Mouse (Mus musculus) midbrain, embryonic 10.5 days (tissue): ENCODE measurements at regions not wholly inside any gene's neighbourhood (a gene's known extent, or its start where the extent isn't known, plus 50 kb on each side); places are given as distances from the start of the nearest gene placed in this dataset.

Experiments used
- DNase-seq: peaks from one replicate; pipeline ENCODE4 v3.0.0-alpha.2; 2017; ENCODE audit warnings: low spot score
- H3K27ac ChIP-seq: fragments of 300-500 bp; sonication (generic); replicated peaks from 2 replicates; pipeline ENCODE4 v1.5.1; 2016; ENCODE audit warnings: mild to moderate bottlenecking
- H3K27me3 ChIP-seq: fragments of 300-500 bp; sonication (generic); 2 replicates; pipeline ENCODE4 v1.6.1; 2016; ENCODE audit warnings: low read depth, mild to moderate bottlenecking; ENCODE audit not compliant: poor library complexity, severe bottlenecking
- H3K36me3 ChIP-seq: fragments of 300-500 bp; sonication (generic); 2 replicates; pipeline ENCODE4 v1.6.1; 2016; ENCODE audit warnings: mild to moderate bottlenecking, moderate library complexity
- H3K4me1 ChIP-seq: fragments of 300-500 bp; sonication (generic); 2 replicates; pipeline ENCODE4 v1.6.1; 2016
- H3K4me3 ChIP-seq: fragments of 300-500 bp; sonication (generic); 2 replicates; pipeline ENCODE4 v1.5.1; 2016; ENCODE audit warnings: mild to moderate bottlenecking, moderate library complexity
- H3K9me3 ChIP-seq: fragments of 300-500 bp; sonication (generic); replicated peaks from 2 replicates; pipeline ENCODE4 v1.6.1; 2016; ENCODE audit warnings: mild to moderate bottlenecking
- WGBS: fragments of 180-500 bp; shearing (Covaris S2); methylation state at CpG from one replicate; pipeline ENCODE4 v1.1.7; 2016; 5-methylcytosine and 5-hydroxymethylcytosine counted together

DNA sequence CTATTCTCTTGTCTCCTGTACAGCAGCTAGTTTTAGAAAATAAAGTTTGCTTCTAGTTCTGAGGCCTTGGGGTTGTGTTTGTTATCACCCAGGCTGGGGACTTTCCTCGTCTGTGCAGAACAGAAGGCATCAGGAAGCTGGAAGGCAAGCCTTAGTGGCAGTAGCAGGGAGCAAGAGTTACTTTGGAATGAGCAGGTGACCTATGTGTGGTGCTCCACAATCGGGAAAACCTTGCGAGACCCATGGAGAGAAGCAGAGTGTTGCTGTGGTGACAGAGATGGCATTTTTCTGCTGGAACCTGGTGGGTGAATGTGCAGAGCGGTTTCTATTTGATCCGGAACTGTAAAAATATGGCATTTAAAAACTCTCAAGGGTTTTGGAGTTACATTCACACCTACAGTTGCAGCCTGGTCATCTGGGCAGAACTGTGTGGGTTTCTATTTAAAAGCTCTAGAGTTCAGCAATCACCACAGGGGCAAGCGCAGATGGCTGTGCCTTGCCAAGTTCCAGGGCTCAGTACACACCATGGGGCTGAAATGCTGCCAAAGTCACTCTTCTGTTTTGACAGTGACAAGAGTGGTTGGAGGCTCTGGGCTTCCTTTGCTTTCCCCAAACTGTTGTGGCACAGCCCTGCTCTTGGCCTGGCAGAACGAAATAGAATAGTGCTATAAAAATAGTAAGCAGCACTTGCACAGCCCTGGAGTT, 195.7 kb downstream of the Stk31 start:
- DNase-seq, result no peak
- H3K9me3 ChIP-seq, result no peaks in the 10 kb centered on the region

DNA sequence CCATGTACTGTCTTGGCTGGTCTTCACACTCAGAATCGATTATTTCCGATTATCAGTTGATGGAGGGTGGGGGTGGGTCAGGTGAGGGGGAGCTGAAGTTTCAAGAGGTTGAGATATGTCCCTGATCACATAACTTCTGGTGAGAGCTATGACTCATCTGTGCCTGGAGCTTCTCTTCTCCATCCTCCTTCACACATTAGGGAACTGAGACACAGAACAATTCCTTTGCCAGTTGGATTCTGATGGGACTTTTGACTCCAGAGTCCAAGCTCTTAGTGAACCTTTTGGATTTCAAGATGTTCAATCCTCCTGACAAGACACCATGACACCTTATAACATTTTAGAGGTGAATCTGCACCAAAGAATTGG, 196.2 kb downstream of the Stk31 start:
- Histone ChIP-seq H3K4me3 (no peak overlapping the region), H3K27ac (no peak overlapping the region), H3K27me3 (no peaks in the 10 kb centered on the region), H3K4me1 (no peaks in the 10 kb centered on the region), H3K36me3 (no peaks in the 10 kb centered on the region), H3K9me3 (no peaks in the 10 kb centered on the region)
- no peak for DNase-seq
- WGBS, result 87% methylated on average over 2 of the region's 2 CpGs

More for the DNA sequence above, 195.7 kb downstream of the Stk31 start:
- Histone ChIP-seq H3K36me3 (no peaks in the 10 kb centered on the region), H3K4me3 (no peak overlapping the region), H3K4me1 (no peaks in the 10 kb centered on the region), H3K27ac (no peak overlapping the region), H3K27me3 (no peaks in the 10 kb centered on the region)
- WGBS, result 89% methylated on average over 7 of the region's 7 CpGs

DNA sequence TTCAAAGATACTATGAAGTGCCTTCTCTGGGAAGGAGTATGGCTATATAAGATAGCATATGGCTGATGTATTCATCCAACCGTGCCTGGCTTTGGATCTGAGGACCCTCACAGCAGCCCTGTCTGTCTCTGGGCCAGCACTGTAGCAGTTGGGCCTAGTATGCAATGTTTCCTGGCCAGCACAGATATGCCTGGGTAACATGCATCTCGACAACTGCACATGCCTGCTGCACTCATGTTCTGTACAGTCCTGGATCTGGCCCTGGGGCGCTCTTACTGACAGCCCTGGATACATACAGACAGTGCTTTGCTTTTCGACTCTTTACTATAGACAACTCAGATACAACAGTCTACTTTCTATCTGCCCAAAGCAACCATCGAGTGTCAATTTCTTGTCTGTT, 197.3 kb downstream of the Stk31 start:
- H3K4me1 ChIP-seq, result no peaks in the 10 kb centered on the region
- H3K27ac ChIP-seq, result no peak overlapping the region
- H3K4me3 ChIP-seq, result no peak overlapping the region
- 88% methylated on average over 5 of the region's 5 CpGs for WGBS
- H3K36me3 ChIP-seq, result no peaks in the 10 kb centered on the region
- no peaks in the 10 kb centered on the region for H3K27me3 ChIP-seq
- no peak for DNase-seq
- no peaks in the 10 kb centered on the region for H3K9me3 ChIP-seq

DNA sequence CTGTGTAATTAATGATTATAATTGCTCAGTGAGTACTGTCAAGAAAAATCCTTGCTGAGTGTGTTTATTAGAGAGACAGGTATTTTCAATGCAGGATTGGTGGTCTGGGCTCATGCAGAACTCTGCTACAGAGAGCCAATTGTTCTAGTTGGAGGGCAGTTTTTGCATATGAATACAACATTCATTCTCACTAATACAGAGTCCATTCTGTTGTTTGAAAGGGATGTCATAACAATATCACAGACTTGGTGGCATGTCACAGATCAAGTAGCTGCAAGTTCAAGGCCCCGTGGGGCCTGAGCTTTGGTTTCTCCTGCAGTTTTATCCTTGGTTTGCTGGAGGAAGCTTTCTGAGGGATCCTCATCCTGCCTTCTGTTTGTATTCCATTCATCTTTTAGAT, 207.8 kb downstream of the Stk31 start:
- no peaks in the 10 kb centered on the region for H3K9me3 ChIP-seq
- H3K36me3 ChIP-seq, result no peaks in the 10 kb centered on the region
- 70% methylated on average over 1 of the region's 1 CpGs for WGBS
- no peaks in the 10 kb centered on the region for H3K27me3 ChIP-seq
- peaks cover 8% of the 10 kb centered on the region; the same call in 1 of the 2 replicates for H3K4me1 ChIP-seq
- DNase-seq, result no peak
- H3K27ac ChIP-seq, result no peak overlapping the region
- H3K4me3 ChIP-seq, result no peak overlapping the region

DNA sequence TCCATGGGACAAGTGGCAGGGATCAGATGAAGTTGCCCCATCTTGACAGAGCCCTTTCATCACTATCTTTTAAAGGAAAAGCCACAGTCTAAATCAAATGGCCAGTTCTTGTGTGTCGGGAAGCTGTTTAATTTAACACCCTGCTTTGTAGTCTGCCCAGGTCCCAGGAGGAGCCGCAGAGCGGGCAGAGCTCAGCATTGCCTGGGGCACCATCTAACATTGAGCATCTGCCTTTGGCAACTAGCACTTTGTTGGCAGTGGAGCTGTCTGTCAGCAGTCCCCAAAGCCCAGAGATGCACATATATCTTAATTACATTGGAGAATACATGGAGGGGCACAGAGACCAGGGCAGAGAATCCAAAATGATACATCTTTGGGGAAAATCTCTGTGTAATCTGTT, 208.4 kb downstream of the Stk31 start:
- Histone ChIP-seq H3K9me3 (no peaks in the 10 kb centered on the region), H3K4me1 (peaks cover 8% of the 10 kb centered on the region; the same call in 1 of the 2 replicates), H3K27ac (no peak overlapping the region), H3K4me3 (no peak overlapping the region), H3K36me3 (no peaks in the 10 kb centered on the region), H3K27me3 (no peaks in the 10 kb centered on the region)
- DNase-seq, result no peak
- WGBS, result 72% methylated on average over 3 of the region's 3 CpGs

DNA sequence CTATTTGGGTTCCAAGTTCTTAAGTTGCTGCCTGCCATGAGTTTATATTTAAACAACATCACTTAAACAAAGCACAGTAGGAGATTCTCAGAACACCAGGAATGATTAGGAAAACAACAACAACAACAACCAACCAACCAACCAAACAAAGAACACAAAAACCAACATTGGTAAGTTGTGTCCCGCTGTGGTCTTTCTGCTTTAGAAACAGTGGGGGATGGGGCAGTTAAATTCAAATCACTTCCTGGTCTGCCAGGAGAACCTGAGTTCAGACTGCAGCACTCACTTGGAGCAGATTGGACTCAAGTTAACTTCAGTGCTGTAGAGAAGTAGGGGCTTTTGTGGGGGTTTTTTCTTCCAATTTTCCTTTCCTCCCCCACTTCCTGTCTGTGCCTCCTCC, 210.6 kb downstream of the Stk31 start:
- H3K4me1 ChIP-seq, result peaks cover 8% of the 10 kb centered on the region; the same call in 1 of the 2 replicates
- no peaks in the 10 kb centered on the region for H3K27me3 ChIP-seq
- DNase-seq, result no peak
- no peak overlapping the region for H3K4me3 ChIP-seq
- H3K36me3 ChIP-seq, result no peaks in the 10 kb centered on the region
- no peak overlapping the region for H3K27ac ChIP-seq
- no peaks in the 10 kb centered on the region for H3K9me3 ChIP-seq
- WGBS, result 0% methylated on average over 1 of the region's 1 CpGs

DNA sequence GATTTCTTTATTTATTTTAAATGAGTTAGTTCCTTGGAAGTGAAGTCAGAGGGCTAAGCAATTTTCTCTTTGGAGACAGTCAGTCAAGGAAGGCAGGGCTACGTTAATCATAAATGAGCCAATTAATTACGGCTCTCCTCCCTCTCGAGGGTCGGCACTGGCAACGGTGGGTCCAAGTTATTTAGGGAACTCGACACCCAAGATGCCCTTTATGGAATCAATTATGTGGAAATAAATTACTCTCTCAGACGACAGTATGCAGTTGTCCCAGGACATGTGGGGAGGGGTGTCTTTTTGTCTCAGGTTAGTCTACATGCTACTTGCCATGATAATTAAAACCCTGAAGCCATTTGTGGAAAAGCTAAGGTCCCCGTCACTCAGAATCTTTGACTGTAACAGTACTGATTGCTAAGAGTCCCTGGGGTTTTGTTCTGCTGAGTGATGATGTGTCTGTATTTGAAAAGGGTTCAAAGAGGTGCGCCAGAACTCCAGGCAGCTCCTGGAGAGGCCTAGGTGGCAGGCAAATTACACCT, 211.3 kb downstream of the Stk31 start:
- DNase-seq, result no peak
- Histone ChIP-seq H3K9me3 (no peaks in the 10 kb centered on the region), H3K27ac (no peak overlapping the region), H3K27me3 (no peaks in the 10 kb centered on the region), H3K36me3 (no peaks in the 10 kb centered on the region), H3K4me1 (peaks cover 8% of the 10 kb centered on the region; the same call in 1 of the 2 replicates), H3K4me3 (no peak overlapping the region)
- WGBS, result 77% methylated on average over 9 of the region's 9 CpGs

DNA sequence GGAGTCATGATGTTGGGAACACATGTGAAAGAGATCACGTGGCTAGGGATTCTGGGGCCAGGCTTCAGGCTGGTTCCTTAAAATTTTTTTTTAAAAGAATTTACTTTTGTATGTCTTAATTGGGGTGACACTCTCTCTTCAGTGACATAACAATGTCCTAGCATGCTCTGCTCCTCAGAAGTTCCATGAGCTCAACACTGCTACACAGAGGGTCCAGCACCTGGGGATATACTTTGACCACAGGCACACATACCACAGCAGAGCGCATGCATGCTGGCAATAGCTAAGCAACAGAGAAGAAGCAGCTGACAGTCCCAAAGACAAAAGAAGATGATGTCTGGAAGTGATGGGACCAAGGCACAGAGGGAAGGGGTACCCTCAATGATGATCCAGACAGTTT, 198.4 kb upstream of the Npy start:
- Histone ChIP-seq H3K27me3 (no peaks in the 10 kb centered on the region), H3K4me3 (no peak overlapping the region), H3K9me3 (no peaks in the 10 kb centered on the region), H3K27ac (no peak overlapping the region), H3K36me3 (no peaks in the 10 kb centered on the region), H3K4me1 (no peaks in the 10 kb centered on the region)
- 82% methylated on average over 2 of the region's 2 CpGs for WGBS
- DNase-seq, result no peak

DNA sequence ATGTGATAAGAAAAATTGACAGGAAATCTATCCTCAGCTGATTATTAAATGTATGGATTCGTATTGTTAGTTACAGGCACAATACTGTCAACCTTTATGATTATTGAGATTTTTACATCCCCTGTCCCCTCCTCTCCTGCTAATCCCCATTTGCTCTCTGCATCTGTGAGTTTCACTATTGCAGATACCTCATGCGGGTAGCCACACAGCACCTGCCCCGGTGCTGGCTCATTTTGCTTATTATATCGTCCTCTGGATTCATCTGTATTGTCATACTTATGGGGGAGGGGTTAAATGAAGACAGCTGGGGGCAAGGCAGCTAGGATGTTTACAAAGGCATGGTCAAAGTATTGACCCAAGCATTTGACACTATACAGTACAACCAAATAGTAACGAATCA, 197.9 kb upstream of the Npy start:
- DNase-seq, result no peak
- H3K9me3 ChIP-seq, result no peaks in the 10 kb centered on the region
- no peaks in the 10 kb centered on the region for H3K4me1 ChIP-seq
- H3K4me3 ChIP-seq, result no peak overlapping the region
- no peaks in the 10 kb centered on the region for H3K27me3 ChIP-seq
- H3K36me3 ChIP-seq, result no peaks in the 10 kb centered on the region
- 80% methylated on average over 5 of the region's 5 CpGs for WGBS
- no peak overlapping the region for H3K27ac ChIP-seq

DNA sequence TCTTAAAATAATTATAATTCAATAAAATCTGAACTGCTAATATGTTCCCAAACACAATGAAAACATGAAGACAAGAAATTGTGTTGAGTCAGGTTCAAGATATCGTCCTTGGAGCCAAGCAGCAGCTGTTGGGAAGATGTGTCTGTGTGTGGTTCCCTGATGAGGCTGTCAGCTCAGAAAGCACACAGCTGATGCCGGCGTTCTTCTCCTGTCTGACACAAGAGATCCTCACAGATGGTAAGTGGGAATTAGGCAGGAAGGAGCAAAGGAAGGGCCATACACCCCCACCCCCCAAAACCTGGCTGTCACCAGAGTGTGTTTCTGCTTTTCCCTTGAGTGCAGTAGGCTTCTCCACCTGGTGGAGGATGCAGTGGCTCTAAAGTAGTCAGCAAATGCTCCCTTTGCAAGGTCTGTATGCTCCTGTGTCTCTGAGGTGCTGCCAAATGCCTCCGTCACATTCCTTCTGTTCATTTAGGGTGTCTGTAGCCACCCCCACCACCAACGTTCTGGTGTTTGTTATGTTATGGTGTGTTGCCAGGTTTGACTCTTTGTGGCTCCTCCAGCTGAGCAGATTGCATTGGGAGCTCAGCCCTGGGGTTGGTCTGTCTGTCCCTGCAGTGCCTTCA, 188.9 kb upstream of the Npy start:
- H3K4me3 ChIP-seq, result no peak overlapping the region
- no peak for DNase-seq
- no peaks in the 10 kb centered on the region for H3K9me3 ChIP-seq
- no peaks in the 10 kb centered on the region for H3K4me1 ChIP-seq
- no peaks in the 10 kb centered on the region for H3K36me3 ChIP-seq
- no peaks in the 10 kb centered on the region for H3K27me3 ChIP-seq
- 63% methylated on average over 5 of the region's 5 CpGs for WGBS
- H3K27ac ChIP-seq, result no peak overlapping the region

DNA sequence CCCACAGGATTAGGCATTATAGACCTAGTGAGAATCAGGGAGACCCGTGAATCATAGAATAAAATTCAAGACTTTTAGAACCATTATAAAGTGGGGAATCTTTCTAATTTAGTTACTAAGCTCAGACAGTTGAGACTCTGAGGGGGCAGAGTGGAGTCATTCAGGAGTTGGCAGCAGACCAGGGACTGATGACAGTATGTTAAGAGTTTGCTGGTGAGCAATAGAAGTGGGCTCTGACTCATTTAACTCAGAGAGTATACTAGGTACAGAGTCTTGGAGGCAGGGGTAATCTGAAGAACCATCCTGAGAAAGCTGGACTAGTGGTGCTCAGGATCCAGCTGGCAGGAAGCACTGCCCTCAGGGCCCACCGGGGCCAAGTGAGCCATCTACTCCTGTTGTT, 184.9 kb upstream of the Npy start:
- no peak for DNase-seq
- no peak overlapping the region for H3K27ac ChIP-seq
- H3K4me1 ChIP-seq, result no peaks in the 10 kb centered on the region
- H3K9me3 ChIP-seq, result no peaks in the 10 kb centered on the region
- H3K27me3 ChIP-seq, result no peaks in the 10 kb centered on the region
- 82% methylated on average over 2 of the region's 2 CpGs for WGBS
- H3K36me3 ChIP-seq, result no peaks in the 10 kb centered on the region
- no peak overlapping the region for H3K4me3 ChIP-seq

DNA sequence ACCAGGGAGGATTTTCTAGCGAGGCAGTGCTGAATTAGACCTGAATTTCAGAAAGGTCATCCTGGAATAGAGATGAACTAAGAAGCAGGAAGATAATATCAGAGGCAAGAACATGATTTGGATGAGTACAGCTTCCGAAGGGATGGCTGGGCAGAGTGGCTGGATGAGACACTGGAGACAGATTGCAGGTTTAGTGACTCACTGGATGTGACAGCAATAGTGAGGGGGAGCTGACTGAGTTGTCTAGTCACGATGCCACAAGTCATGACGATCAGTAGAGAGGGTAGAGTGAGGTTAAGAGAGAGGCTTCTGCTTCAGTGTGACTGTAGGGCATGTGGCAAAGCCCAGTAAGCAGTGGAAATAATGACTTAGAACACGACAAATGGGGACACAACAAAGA, 181.3 kb upstream of the Npy start:
- H3K27ac ChIP-seq, result no peak overlapping the region
- no peaks in the 10 kb centered on the region for H3K9me3 ChIP-seq
- H3K4me3 ChIP-seq, result no peak overlapping the region
- no peaks in the 10 kb centered on the region for H3K27me3 ChIP-seq
- no peak for DNase-seq
- H3K36me3 ChIP-seq, result no peaks in the 10 kb centered on the region
- H3K4me1 ChIP-seq, result no peaks in the 10 kb centered on the region
- WGBS, result 86% methylated on average over 5 of the region's 5 CpGs

DNA sequence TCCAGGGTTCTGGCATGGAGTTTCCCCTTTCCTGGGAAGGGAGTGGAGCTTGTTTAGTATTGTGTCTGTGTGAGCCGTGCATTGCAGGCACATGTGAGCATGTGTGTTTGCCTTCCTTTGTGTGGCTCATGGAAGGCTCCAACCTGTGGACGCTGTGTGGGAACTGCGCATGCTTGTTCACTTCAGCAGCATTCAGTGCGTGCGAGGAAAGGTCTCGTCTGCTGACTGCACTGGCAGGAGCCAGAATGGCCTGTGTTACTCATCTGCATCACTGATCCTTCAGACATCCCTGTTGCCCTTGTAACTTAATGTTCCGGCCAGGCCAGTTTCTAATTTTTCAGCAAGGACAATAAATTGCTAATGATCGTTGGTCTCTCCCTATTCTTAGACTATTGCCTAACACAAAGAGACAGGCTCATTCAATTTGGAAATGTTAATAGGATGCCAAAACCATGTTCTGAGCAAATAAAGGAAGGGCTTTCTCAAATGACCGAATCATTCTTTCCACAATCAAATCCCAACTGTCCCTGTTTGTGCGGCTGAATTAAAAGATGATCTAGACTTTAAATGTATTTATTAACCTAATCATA, 167.9 kb upstream of the Npy start:
- no peak overlapping the region for H3K27ac ChIP-seq
- DNase-seq, result no peak
- no peaks in the 10 kb centered on the region for H3K27me3 ChIP-seq
- H3K4me1 ChIP-seq, result no peaks in the 10 kb centered on the region
- H3K36me3 ChIP-seq, result no peaks in the 10 kb centered on the region
- 88% methylated on average over 10 of the region's 10 CpGs for WGBS
- H3K9me3 ChIP-seq, result no peaks in the 10 kb centered on the region
- no peak overlapping the region for H3K4me3 ChIP-seq
